Mouse (Mus musculus) megakaryocyte, embryonic 14.5 days (primary cell): ENCODE measurements around the gene Hikeshi.

Experiments used
- FLI1 ChIP-seq: IDR thresholded peaks from 2 replicates; pipeline ENCODE4 v1.6.1; 2012; ENCODE audit warnings: low read length, inconsistent platforms, mixed read lengths
- GATA1 ChIP-seq: IDR thresholded peaks from 3 replicates; pipeline ENCODE4 v1.6.1; 2012; ENCODE audit warnings: mixed read lengths, low read length, inconsistent platforms, borderline replicate concordance

DNA sequence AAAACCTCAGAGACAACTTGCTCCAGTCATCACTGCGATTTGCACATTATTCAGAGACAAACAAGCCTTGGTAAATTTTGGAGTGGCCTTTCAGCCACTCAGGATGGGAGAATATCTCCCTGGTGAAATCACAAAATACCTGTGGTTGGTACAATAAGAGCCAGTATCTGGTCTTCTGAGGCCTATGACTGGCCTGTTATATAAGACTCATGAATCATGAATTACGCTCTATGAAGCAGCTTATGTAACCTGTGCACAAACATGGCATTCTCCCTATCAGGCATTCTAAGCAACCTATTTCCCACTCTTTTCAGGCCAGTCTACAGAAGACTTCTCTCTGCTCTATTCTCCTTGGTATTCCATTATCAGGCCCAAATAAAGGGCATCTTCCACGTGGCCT is 28.6 kb downstream of the Hikeshi start:
- no peak for TF ChIP-seq GATA1
- no peak for TF ChIP-seq FLI1
